Mouse (Mus musculus) CD4-positive, CD25-positive, alpha-beta regulatory T cell, adult 4 months (primary cell): ENCODE results near the gene Ltk. TPM values are rescaled to one million over a fixed set of nuclear protein-coding genes. Genes with fewer than 3 reads are reported as not detected.

Experiments used
- polyA plus RNA-seq, 2 experiments: library from polyadenylated mRNA; unstranded; fragments of 100-300 nt; shearing (Covaris generic); gene quantifications; one replicate each; pipeline ENCODE4 v1.2.1; 2017

The Ltk gene
- polyA plus RNA-seq, 2 experiments from 2014 or later: not detected

Other genes starting within 250 kb of the Ltk start
- gene Exd1, start 212.8 kb downstream of the Ltk start, polyA plus RNA-seq: under 1 TPM in 1 of 2 experiments, not detected in 1; 0.16 TPM
- 10 to 100 TPM; 75.5 to 85.2 TPM for gene Chp1, start 212.7 kb downstream of the Ltk start, polyA plus RNA-seq
- gene Nusap1, start 142.1 kb downstream of the Ltk start, polyA plus RNA-seq: 10 to 100 TPM in 1 of 2 experiments, 1 to 10 TPM in 1; 7.6 to 15.0 TPM
- 1 to 10 TPM; 2.6 to 4.6 TPM for gene Oip5, start 142.0 kb downstream of the Ltk start, polyA plus RNA-seq
- 10 to 100 TPM; 29.4 to 37.0 TPM for gene Ndufaf1, start 97.6 kb downstream of the Ltk start, polyA plus RNA-seq
- 10 to 100 TPM; 26.8 to 45.0 TPM for gene Rtf1, start 85.4 kb downstream of the Ltk start, polyA plus RNA-seq
- gene Itpka, start 18.1 kb downstream of the Ltk start, polyA plus RNA-seq: under 1 TPM in 1 of 2 experiments, not detected in 1; 0.30 TPM
- 10 to 100 TPM; 15.7 to 34.0 TPM for gene Rpap1, start 27.1 kb upstream of the Ltk start, polyA plus RNA-seq
- gene Tyro3, start 37.3 kb upstream of the Ltk start, polyA plus RNA-seq: 1 to 10 TPM; 1.1 to 1.3 TPM
- gene Mga, start 136.8 kb upstream of the Ltk start, polyA plus RNA-seq: 10 to 100 TPM; 36.8 to 43.7 TPM
- gene Mapkbp1, start 212.3 kb upstream of the Ltk start, polyA plus RNA-seq: 1 to 10 TPM; 2.4 to 2.9 TPM